Mouse (Mus musculus) ES-E14 (cell line): Measurements from ENCODE around the gene Htr5a.

ENCODE experiments used
- HCFC1 ChIP-seq: IDR thresholded peaks from 2 replicates; pipeline ENCODE4 v1.6.1; 2012; ENCODE audit warnings: low read length, inconsistent platforms, borderline replicate concordance; ENCODE audit not compliant: insufficient read depth
- ZC3H11A ChIP-seq: IDR thresholded peaks from 2 replicates; pipeline ENCODE4 v1.6.1; 2012; ENCODE audit warnings: low read depth, mild to moderate bottlenecking, inconsistent platforms, low read length, borderline replicate concordance
- ZNF384 ChIP-seq: IDR thresholded peaks from 2 replicates; pipeline ENCODE4 v1.6.1; 2012; ENCODE audit warnings: low read depth, low read length, inconsistent platforms

- TF ChIP-seq HCFC1 (no peak), ZC3H11A (no peak), ZNF384 (no peak)
Observed at GRCm38 (mm10) chr5:27821161-27821560, 20.8 kb upstream of the Htr5a start.
